Mouse (Mus musculus) midbrain, embryonic 11.5 days (tissue): ENCODE data around the gene Htatip2. TPM values are rescaled to one million over a fixed set of nuclear protein-coding genes. Genes with fewer than 3 reads are reported as not detected.

Experiments
- ATAC-seq: fragments of 200-750 bp; cut with Nextera tagmentation; 2 replicates; pipeline ENCODE4 v1.8.0; 2017; ENCODE audit warnings: moderate TSS enrichment, moderate library complexity; ENCODE audit not compliant: low FRiP score
- DNase-seq: peaks from one replicate; pipeline ENCODE4 v3.0.0; 2015; ENCODE audit warnings: low spot score; ENCODE audit errors: missing footprints
- H3K27ac ChIP-seq: fragments of 300-500 bp; sonication (generic); 2 replicates; pipeline ENCODE4 v1.5.1; 2014; ENCODE audit warnings: low read depth, low read length
- H3K27me3 ChIP-seq: fragments of 300-500 bp; sonication (generic); 2 replicates; pipeline ENCODE4 v1.6.1; 2014; ENCODE audit warnings: mild to moderate bottlenecking, low read length, moderate library complexity, mixed read lengths; ENCODE audit not compliant: control insufficient read depth, insufficient read depth
- H3K36me3 ChIP-seq: fragments of 300-500 bp; sonication (generic); 2 replicates; pipeline ENCODE4 v1.6.1; 2014; ENCODE audit warnings: mild to moderate bottlenecking, low read length, moderate library complexity, mixed read lengths; ENCODE audit not compliant: control insufficient read depth, insufficient read depth
- H3K4me1 ChIP-seq: fragments of 300-500 bp; sonication (generic); 2 replicates; pipeline ENCODE4 v1.6.1; 2014; ENCODE audit warnings: low read length; ENCODE audit not compliant: control insufficient read depth, insufficient read depth
- H3K4me2 ChIP-seq: fragments of 300-500 bp; sonication (generic); 2 replicates; pipeline ENCODE4 v1.6.1; 2014; ENCODE audit warnings: mild to moderate bottlenecking, moderate library complexity
- H3K4me3 ChIP-seq: fragments of 300-500 bp; sonication (generic); 2 replicates; pipeline ENCODE4 v1.5.1; 2014; ENCODE audit warnings: low read depth, low read length
- H3K9ac ChIP-seq: fragments of 300-500 bp; sonication (generic); 2 replicates; pipeline ENCODE4 v1.6.1; 2014; ENCODE audit warnings: low read length
- H3K9me3 ChIP-seq: fragments of 300-500 bp; sonication (generic); 2 replicates; pipeline ENCODE4 v1.6.1; 2016; ENCODE audit warnings: low read length; ENCODE audit not compliant: control insufficient read depth
- WGBS: fragments of 180-500 bp; shearing (Covaris S2); extraction: QIAGEN DNeasy Blood & Tissue Kit; methylation state at CpG from one replicate; pipeline ENCODE4 v1.1.7; 2014; 5-methylcytosine and 5-hydroxymethylcytosine counted together
- polyA plus RNA-seq: library from polyadenylated mRNA; unstranded; fragments of >200 nt; fragmentation: Nextera tagmentation; extraction: Ambion mirVana; gene quantifications from 2 replicates; pipeline ENCODE4 v1.2.1, GENCODE M21; 2014

Htatip2 gene
- polyA plus RNA-seq, 1 experiment from 2014 or later = 11.1 TPM

DNA sequence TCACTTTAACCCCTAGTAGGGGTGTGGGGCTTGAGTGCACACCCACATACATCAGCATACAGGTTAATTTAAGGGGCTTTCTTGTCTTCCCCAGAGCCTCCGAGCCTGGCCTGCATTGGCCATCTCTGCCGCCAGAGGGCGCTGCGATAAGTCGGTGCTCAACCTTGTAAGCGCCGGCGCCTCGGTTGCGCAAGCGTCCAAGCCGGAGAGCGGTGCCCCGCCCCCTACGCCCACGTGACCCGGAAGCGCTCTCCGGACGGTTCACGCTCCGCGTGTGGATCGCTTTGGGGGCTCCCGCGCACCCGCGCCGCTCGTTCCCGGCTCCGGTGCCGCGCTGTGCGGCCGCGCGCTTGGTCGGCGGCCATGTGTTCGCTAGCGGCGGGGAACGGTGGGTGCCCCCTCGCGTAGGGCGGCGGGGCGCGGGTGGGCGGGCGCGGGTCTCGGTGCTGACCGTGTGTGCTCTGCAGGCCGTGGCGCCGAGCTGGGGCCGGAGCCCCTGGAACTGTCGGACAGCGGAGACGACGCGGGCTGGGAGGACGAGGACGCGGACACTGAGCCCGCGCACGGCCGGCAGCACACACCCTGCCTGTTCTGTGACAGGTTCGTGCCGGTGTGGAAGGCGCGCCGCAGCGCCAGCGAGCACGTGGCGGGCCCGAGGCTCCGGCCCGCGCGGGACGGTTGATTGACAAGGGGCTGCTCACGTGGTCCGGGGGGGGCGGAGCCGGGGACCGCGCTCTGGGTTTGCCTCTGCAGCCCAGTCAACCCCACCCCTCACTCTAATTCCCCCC lies 19.4 kb downstream of the Htatip2 start, which contains the start of gene Prmt3:
Gene Prmt3, plus strand, starts transcription at position 233 of the 788 bp plus-strand sequence.
- H3K9ac ChIP-seq = peak within 1 kb of the TSS; percentile 80

DNA sequence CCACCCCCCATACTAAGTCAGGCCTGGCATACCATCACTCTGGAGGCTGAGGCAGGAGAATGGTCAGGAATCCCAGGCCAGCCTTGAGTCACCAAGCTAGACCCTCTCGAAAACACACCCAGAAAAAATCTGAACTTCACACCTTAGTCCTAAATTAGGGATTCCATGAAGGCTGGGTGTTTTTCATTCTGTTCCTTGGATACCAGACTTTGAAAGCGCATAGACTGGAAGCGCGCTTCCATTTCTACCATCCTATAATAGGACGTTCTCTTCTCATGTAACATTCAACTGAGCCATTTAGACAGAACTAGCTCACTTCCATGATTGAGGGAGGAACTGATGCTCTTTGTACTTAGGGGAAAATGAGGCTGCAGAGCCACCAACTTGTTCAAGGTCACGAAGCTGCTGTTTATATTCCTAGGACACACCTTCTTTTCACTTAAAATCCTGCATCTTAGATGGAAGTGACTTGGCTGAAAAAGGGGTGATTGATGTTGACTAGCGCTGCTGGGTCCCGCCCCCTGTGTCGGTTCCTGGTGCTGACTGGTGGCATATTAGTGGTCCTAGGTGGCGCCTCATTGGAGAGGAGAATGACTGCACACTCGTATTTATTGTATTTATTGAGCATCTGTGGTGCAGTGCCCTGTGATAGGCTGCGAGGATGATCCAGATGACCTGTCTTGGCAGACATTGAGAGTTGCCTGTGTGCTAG lies 20.1 kb downstream of the Htatip2 start:
- peak overlapping the region; percentile 80 for H3K9ac ChIP-seq
- peak overlapping the region; percentile 80 for H3K4me2 ChIP-seq
- ATAC-seq = no peak
- peak; percentile 87 for DNase-seq
- no peaks in the 10 kb centered on the region for H3K9me3 ChIP-seq
- peaks cover 11% of the 10 kb centered on the region for H3K4me1 ChIP-seq
- H3K4me3 ChIP-seq = peak overlapping the region; percentile 67
- H3K36me3 ChIP-seq = no peaks in the 10 kb centered on the region; the same call in 1 of the 2 replicates
- no peaks in the 10 kb centered on the region for H3K27me3 ChIP-seq
- H3K27ac ChIP-seq = no peak overlapping the region
- WGBS = 82% methylated on average over 12 of the region's 12 CpGs

More for the DNA sequence above, 19.4 kb downstream of the Htatip2 start, which contains the start of gene Prmt3:
- peak; percentile 97 for ATAC-seq
- Histone ChIP-seq H3K4me3 (peak within 1 kb of the TSS; percentile 67), H3K27me3 (no peaks in the 10 kb centered on the region), H3K36me3 (no peaks in the 10 kb centered on the region; the same call in 1 of the 2 replicates), H3K4me2 (peak within 1 kb of the TSS; percentile 80), H3K27ac (peak within 1 kb of the TSS; percentile 40; the same call in 1 of the 2 replicates), H3K9me3 (no peaks in the 10 kb centered on the region), H3K4me1 (peaks cover 11% of the 10 kb centered on the region)
- DNase-seq = peak; percentile 100
- WGBS = under 1% methylated on average over 80 of the region's 92 CpGs

DNA sequence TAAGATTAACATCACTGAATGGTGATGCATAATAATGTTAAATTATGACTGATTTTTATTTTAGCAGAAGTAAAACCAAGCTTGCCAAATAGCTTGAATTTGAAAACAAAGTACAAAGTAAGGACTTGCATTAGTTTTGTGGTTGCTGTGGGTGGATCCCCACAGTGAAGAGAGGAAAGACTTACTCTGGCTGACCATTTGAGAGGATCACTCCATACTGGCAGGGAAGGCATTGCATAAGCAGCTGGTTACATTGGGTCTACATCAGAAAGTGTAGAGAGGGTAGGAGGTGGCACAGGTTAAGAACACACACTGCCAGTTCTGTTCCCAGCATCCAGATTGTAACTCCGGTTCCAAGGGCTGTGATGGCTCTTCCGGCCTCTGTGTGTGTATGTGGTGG lies 24.1 kb downstream of the Htatip2 start:
- Histone ChIP-seq H3K4me1 (peaks cover 11% of the 10 kb centered on the region), H3K36me3 (peaks cover 6% of the 10 kb centered on the region; the same call in 1 of the 2 replicates), H3K27me3 (no peaks in the 10 kb centered on the region), H3K4me2 (no peak overlapping the region), H3K9me3 (no peaks in the 10 kb centered on the region), H3K4me3 (no peak overlapping the region), H3K27ac (no peak overlapping the region), H3K9ac (no peak overlapping the region)
- 93% methylated on average over 2 of the region's 2 CpGs for WGBS
- DNase-seq (no peak), ATAC-seq (no peak)

DNA sequence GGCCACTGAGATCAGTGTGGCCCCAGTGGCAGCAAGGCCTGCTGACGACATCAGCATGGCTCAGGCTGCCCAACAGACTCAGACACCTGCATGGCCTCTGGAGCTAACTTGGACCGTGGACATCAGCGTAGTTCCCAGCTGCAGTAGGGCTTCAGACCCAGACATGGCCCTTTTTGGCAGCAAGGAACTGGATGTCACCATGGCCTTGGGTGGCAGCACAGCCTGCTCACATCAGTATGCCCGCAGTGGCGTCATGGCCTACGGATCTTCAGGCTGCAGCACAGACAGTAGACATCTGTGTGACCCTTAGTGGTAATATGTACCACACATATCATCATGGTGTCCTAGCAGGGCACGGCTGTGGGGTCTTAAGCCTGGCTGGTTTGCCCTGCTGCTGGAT lies 26.2 kb downstream of the Htatip2 start:
- Histone ChIP-seq H3K9me3 (no peaks in the 10 kb centered on the region), H3K27me3 (no peaks in the 10 kb centered on the region), H3K4me3 (no peak overlapping the region), H3K36me3 (peaks cover 11% of the 10 kb centered on the region), H3K27ac (no peak overlapping the region), H3K4me2 (no peak overlapping the region), H3K9ac (no peak overlapping the region), H3K4me1 (no peaks in the 10 kb centered on the region)
- 96% methylated on average over 7 of the region's 7 CpGs for WGBS
- DNase-seq (no peak), ATAC-seq (no peak)

DNA sequence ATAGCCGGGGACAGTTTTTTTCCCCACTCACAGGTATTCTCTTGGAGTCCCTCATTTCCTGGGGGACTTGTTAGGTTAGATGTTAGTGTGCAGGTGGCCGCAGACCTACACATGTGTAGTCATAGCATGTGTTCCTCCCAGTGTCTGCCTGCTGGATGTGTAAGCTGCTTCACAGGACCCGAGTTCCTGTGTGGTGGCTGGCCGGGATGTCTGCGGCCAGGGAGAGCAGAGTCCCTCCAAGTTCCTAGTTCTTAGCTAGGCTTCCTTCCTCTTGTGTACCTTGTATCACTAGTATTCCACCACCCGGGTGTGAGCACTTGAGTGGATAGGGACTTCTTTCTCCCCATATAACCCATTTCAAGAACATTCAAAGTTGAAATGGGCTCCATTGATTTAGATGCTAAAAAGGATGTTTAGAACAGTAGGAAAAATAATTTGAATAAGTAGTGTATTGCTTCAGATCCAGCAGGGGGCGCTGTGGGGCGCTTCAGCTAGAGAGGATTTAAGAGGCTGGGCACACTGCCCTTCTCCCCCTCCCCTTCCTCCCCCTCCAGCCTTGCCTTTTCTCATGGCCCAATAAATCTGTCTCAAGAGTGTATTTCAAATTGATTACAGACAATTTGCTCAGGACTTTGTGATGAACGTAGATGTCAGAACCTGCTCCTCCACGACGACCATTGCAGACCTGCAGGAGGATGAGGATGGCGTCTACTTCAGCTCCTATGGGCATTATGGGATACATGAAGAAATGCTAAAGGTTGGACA lies 27.9 kb downstream of the Htatip2 start:
- peaks cover 13% of the 10 kb centered on the region for H3K36me3 ChIP-seq
- H3K4me3 ChIP-seq = no peak overlapping the region
- no peak overlapping the region for H3K27ac ChIP-seq
- no peak overlapping the region for H3K9ac ChIP-seq
- no peaks in the 10 kb centered on the region for H3K27me3 ChIP-seq
- H3K4me2 ChIP-seq = no peak overlapping the region
- DNase-seq (peak; percentile 90), ATAC-seq (peak; percentile 61; the same call in 1 of the 2 replicates)
- H3K9me3 ChIP-seq = no peaks in the 10 kb centered on the region
- H3K4me1 ChIP-seq = no peaks in the 10 kb centered on the region
- WGBS = 67% methylated on average over 12 of the region's 12 CpGs

DNA sequence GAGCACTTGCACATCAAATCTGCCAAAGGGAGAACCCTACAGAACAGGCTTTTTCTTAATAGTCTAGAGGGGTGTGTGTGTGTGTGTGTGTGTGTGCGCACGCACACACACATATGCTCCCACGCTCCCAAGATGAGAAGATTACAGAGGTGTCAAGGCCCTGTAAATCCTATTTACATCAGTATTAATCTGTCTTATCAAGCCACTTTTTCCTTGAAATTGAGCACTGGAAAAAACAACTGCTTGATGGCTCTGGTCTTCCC lies 28.4 kb downstream of the Htatip2 start:
- ATAC-seq = no peak
- no peak for DNase-seq
- Histone ChIP-seq H3K36me3 (peaks cover 13% of the 10 kb centered on the region), H3K4me1 (no peaks in the 10 kb centered on the region), H3K4me3 (no peak overlapping the region), H3K27ac (no peak overlapping the region), H3K4me2 (no peak overlapping the region), H3K27me3 (no peaks in the 10 kb centered on the region), H3K9ac (no peak overlapping the region), H3K9me3 (no peaks in the 10 kb centered on the region)
- WGBS = 97% methylated on average over 3 of the region's 3 CpGs

DNA sequence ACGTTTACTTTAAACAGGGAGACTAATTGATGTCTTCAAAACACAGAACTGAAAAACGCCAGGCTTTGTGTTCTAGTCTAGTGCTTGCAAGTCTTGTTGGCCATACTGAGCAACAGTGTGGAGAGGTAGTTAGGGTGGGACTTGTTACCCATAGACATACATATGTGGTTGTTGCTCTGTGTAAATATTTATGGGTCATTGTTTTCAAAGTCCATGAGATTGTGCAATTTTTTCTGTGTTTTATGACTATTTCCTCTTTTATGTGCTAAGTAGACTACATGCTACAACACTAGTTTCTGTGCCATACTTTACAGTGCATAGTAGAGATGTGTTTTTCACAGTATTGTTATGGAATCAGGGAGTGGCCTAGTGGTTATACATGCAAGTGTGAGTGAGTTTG lies 35.4 kb downstream of the Htatip2 start:
- no peak for ATAC-seq
- Histone ChIP-seq H3K27me3 (no peaks in the 10 kb centered on the region), H3K4me2 (no peak overlapping the region), H3K36me3 (peaks cover 7% of the 10 kb centered on the region; the same call in 1 of the 2 replicates), H3K4me3 (no peak overlapping the region), H3K9me3 (no peaks in the 10 kb centered on the region), H3K9ac (no peak overlapping the region), H3K27ac (no peak overlapping the region), H3K4me1 (no peaks in the 10 kb centered on the region)
- DNase-seq = no peak
- WGBS = 92% methylated on average over 2 of the region's 2 CpGs

DNA sequence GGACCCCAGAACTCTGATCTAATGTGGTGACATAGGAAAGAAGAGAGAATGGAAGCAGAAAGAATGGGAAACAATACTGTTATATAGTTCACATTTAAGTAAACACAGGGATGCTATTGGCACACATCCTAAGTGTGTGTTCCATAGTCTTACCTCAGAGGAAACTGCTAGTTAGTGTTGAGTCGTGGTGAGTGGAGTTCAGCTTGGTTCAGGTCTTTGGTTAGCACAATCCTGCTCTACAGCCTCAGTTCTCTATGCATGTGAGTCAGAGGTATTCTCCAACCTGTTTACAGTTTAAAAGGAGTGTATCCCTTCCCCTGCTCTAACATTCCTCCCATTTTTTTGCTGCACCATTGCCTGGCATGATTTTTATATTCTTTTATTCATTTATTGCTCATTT lies 38.3 kb downstream of the Htatip2 start:
- peak; percentile 39 for DNase-seq
- WGBS = 71% methylated on average over 1 of the region's 1 CpGs
- no peak for ATAC-seq
- Histone ChIP-seq H3K27ac (no peak overlapping the region), H3K9ac (no peak overlapping the region), H3K27me3 (no peaks in the 10 kb centered on the region), H3K4me2 (no peak overlapping the region), H3K4me3 (no peak overlapping the region), H3K36me3 (0 out of 2 replicates have a peak, but pooled peaks cover 5% of the 10 kb centered on the region), H3K9me3 (no peaks in the 10 kb centered on the region), H3K4me1 (no peaks in the 10 kb centered on the region)
